Mouse (Mus musculus) kidney, postnatal 10 days (tissue): ENCODE measurements at regions not wholly inside any gene's neighbourhood (a gene's known extent, or its start where the extent isn't known, plus 50 kb on each side); places are given as distances from the start of the nearest gene placed in this dataset.

Source experiments
- DNase-seq: peaks from one replicate; pipeline ENCODE4 v3.0.0; 2021; ENCODE audit warnings: mixed read lengths

- no peak for DNase-seq
Measured at GRCm38 (mm10) chr2:11416122-11416521, 137.8 kb downstream of the Pfkfb3 start.

- DNase-seq: no peak
Measured at GRCm38 (mm10) chr2:11412521-11412920, 141.4 kb downstream of the Pfkfb3 start.

GRCm38 (mm10) chr2:11408497-11408896 lies 145.4 kb downstream of the Pfkfb3 start:
- DNase-seq: no peak

- DNase-seq: no peak
Measured at GRCm38 (mm10) chr2:11406103-11406615, 147.7 kb downstream of the Pfkfb3 start.

GRCm38 (mm10) chr2:11402218-11402848 lies 151.5 kb downstream of the Pfkfb3 start:
- peak; percentile 13 for DNase-seq

GRCm38 (mm10) chr2:11399411-11399810 lies 154.5 kb downstream of the Pfkfb3 start:
- DNase-seq: no peak

- no peak for DNase-seq
Measured at GRCm38 (mm10) chr2:11398949-11399348, 154.9 kb downstream of the Pfkfb3 start.

- no peak for DNase-seq
Measured at GRCm38 (mm10) chr2:11398391-11398790, 155.5 kb downstream of the Pfkfb3 start.

GRCm38 (mm10) chr2:11396835-11397234 lies 157.0 kb downstream of the Pfkfb3 start:
- no peak for DNase-seq

GRCm38 (mm10) chr2:11394675-11395349 lies 159.1 kb downstream of the Pfkfb3 start:
- no peak for DNase-seq

GRCm38 (mm10) chr2:11391725-11392124 lies 162.2 kb downstream of the Pfkfb3 start:
- no peak for DNase-seq

- DNase-seq: no peak
Measured at GRCm38 (mm10) chr2:11390667-11391334, 163.1 kb downstream of the Pfkfb3 start.

GRCm38 (mm10) chr2:11387623-11388022 lies 166.3 kb downstream of the Pfkfb3 start:
- DNase-seq: no peak

- no peak for DNase-seq
Measured at GRCm38 (mm10) chr2:11383815-11384214, 170.1 kb downstream of the Pfkfb3 start.

GRCm38 (mm10) chr2:11377213-11377612 lies 176.7 kb downstream of the Pfkfb3 start:
- DNase-seq: peak; percentile 69

- DNase-seq: peak; percentile 44
Measured at GRCm38 (mm10) chr2:11375726-11376454, 178.0 kb downstream of the Pfkfb3 start.

GRCm38 (mm10) chr2:11375092-11375491 lies 178.8 kb downstream of the Pfkfb3 start:
- peak; percentile 79 for DNase-seq

GRCm38 (mm10) chr2:11370273-11370672 lies 183.6 kb downstream of the Pfkfb3 start:
- DNase-seq: no peak

GRCm38 (mm10) chr2:11367319-11367718 lies 186.6 kb downstream of the Pfkfb3 start:
- no peak for DNase-seq

- DNase-seq: no peak
Measured at GRCm38 (mm10) chr2:11365815-11366214, 188.1 kb downstream of the Pfkfb3 start.

- DNase-seq: no peak
Measured at GRCm38 (mm10) chr2:11365371-11365770, 188.5 kb downstream of the Pfkfb3 start.

- DNase-seq: no peak
Measured at GRCm38 (mm10) chr2:11364111-11364510, 189.8 kb downstream of the Pfkfb3 start.

GRCm38 (mm10) chr2:11363061-11363464 lies 190.8 kb downstream of the Pfkfb3 start:
- no peak for DNase-seq
